Mouse (Mus musculus) testis, adult 2 months (tissue): ENCODE data around the gene Zcwpw1.

Source experiments
- CTCF ChIP-seq: fragments of 200-500 bp; IDR thresholded peaks from 2 replicates; pipeline ENCODE4 v1.5.1; 2012; ENCODE audit warnings: low read depth, mild to moderate bottlenecking, inconsistent platforms, low read length, moderate library complexity; ENCODE audit not compliant: control insufficient read depth, insufficient read depth, insufficient replicate concordance
- POLR2A ChIP-seq: fragments of 200-500 bp; IDR thresholded peaks from 2 replicates; pipeline ENCODE4 v1.6.1; 2012; ENCODE audit warnings: low read depth, mild to moderate bottlenecking, inconsistent platforms, low read length, moderate library complexity; ENCODE audit not compliant: control insufficient read depth

DNA sequence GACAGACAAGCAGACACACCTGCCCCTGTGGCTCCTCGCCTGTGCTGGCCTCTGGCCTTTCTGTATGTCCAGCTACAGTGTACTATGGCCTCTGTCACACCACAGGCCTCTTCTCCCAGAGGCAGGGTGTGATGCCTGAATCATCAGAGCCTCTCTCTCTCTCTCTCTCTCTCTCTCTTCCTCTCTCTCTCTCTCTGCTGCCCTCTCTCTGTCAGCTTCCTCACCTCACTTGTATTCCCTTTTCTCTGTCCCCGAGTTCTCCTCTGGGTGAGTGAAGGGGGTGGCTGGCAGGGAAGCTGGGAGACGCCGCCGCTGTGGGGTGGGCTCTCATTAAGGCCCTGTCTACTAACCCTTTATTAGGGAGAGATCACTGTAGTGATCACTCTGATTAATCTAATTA lies 49.1 kb upstream of the Zcwpw1 start:
- TF ChIP-seq POLR2A (no peak), CTCF (no peak)
